In the genomic region with DNA sequence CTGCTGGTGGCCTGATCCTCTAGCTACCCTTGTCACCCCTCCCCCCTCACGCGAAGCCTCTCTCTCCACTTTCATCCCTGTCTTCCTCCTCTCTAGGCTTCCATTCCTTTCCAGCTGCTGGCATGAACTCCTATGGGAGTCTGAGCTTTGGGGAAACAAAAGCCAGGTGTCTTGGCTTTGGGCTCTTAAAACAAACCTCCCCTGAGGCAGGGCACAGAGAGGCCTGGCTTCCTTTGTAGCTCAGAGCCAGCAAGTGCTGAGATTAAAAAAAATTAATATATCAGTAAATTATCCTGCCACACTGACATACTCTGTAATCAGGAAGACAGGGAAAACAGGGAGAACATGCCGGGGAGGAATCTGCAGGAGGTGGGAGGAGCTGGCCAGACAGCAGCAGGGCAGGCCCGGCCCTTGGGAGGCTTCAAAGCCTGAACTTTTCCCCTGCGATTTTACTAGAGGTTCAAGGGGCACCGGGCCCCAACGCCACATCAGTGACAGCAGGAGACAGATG, we compare ENCODE assay signal across 12 mouse cellular contexts.
DNase-seq lines count a peak whose midpoint lies in the region; ATAC-seq lines count a peak whose summit lies in the region.
"Had no signal": no experiment of that assay in that cellular context is flagged by ENCODE, and none has a peak within 500 bp of the region (broad histone marks: within the 10 kb centered on the region; RNA-seq: fewer than 3 reads in every experiment).

No protein-coding gene starts in this region.

- H3K27me3 ChIP-seq in kidney, embryonic 15.5 days = no peaks in the 10 kb centered on the region
- no peaks in the 10 kb centered on the region for H3K27me3 ChIP-seq in midbrain, embryonic 16.5 days (ENCODE audit: control insufficient read depth, insufficient read depth, low read depth, low read length)
- H3K27me3 ChIP-seq: neural tube, embryonic 15.5 days had no signal

- H3K4me2 ChIP-seq in kidney, embryonic 15.5 days = no peak overlapping the region
- H3K4me2 ChIP-seq in midbrain, embryonic 16.5 days (ENCODE audit: low read length) = no peak overlapping the region
- H3K4me2 ChIP-seq: neural tube, embryonic 15.5 days had no signal

- peak overlapping the region; percentile 70 for H3K27ac ChIP-seq in kidney, embryonic 15.5 days
- no peak overlapping the region for H3K27ac ChIP-seq in midbrain, embryonic 16.5 days (ENCODE audit: low read length)
- H3K27ac ChIP-seq: liver, embryonic 14.5 days; neural tube, embryonic 15.5 days had no signal

- peak; percentile 85 for ATAC-seq in kidney, embryonic 15.5 days (replicated peaks; ENCODE audit: low FRiP score)
- ATAC-seq in megakaryocyte progenitor cell, adult 5-6 weeks (replicated peaks; ENCODE audit: poor library complexity) = no peak
- no peak for ATAC-seq in midbrain, embryonic 16.5 days

- H3K9me3 ChIP-seq in kidney, embryonic 15.5 days (replicated peaks) = no peaks in the 10 kb centered on the region
- H3K9me3 ChIP-seq in midbrain, embryonic 16.5 days (replicated peaks; ENCODE audit: control insufficient read depth, low read length, poor library complexity, severe bottlenecking) = no peaks in the 10 kb centered on the region
- H3K9me3 ChIP-seq: neural tube, embryonic 15.5 days had no signal

- H3K4me1 ChIP-seq in kidney, embryonic 15.5 days = peaks cover 22% of the 10 kb centered on the region
- no peaks in the 10 kb centered on the region for H3K4me1 ChIP-seq in midbrain, embryonic 16.5 days (ENCODE audit: control insufficient read depth, insufficient read depth, low read length)

- no peak overlapping the region for H3K9ac ChIP-seq in kidney, embryonic 15.5 days
- no peak overlapping the region for H3K9ac ChIP-seq in midbrain, embryonic 16.5 days (ENCODE audit: low read depth, low read length)
- H3K9ac ChIP-seq: liver, embryonic 14.5 days; neural tube, embryonic 15.5 days had no signal

- intact Hi-C loops in heart, postnatal 36 days (cut with DNase I) = no loop called here

- H3K36me3 ChIP-seq in kidney, embryonic 15.5 days = no peaks in the 10 kb centered on the region
- H3K36me3 ChIP-seq in midbrain, embryonic 16.5 days (ENCODE audit: control insufficient read depth, insufficient read depth, low read length) = no peaks in the 10 kb centered on the region
- H3K36me3 ChIP-seq: neural tube, embryonic 15.5 days had no signal

- WGBS in kidney, embryonic 15.5 days = 5% methylated on average over 7 of the region's 7 CpGs
- 19% methylated on average over 7 of the region's 7 CpGs for WGBS in midbrain, embryonic 16.5 days

- peak; percentile 94 for DNase-seq in heart, adult 11 months
- DNase-seq in heart, postnatal 36 days = no peak
- DNase-seq in embryo, embryonic 10.5 days (ENCODE audit: low spot score) = peak; percentile 62
- DNase-seq in lung, postnatal 36 days = peak; percentile 16
- DNase-seq in cerebellum, adult 18-20 months = no peak
- DNase-seq: cerebellum, adult 8-10 months; thymus, postnatal 36 days had no signal

- no peak overlapping the region for H3K4me3 ChIP-seq in kidney, embryonic 15.5 days (replicated peaks)
- no peak overlapping the region for H3K4me3 ChIP-seq in midbrain, embryonic 16.5 days (ENCODE audit: low read depth, low read length)
- H3K4me3 ChIP-seq: neural tube, embryonic 15.5 days had no signal

Comparison
In these comparisons a context has a peak if more than half of its experiments do, and no peak if none do; other contexts are left out.
1. DNase-seq: peak in heart, adult 11 months (single experiment), embryo, embryonic 10.5 days (single experiment) and lung, postnatal 36 days (single experiment); none in heart, postnatal 36 days (0 of 2) and cerebellum, adult 18-20 months (0 of 2).